Mouse (Mus musculus) midbrain, embryonic 14.5 days (tissue): ENCODE measurements at regions not wholly inside any gene's neighbourhood (a gene's known extent, or its start where the extent isn't known, plus 50 kb on each side); places are given as distances from the start of the nearest gene placed in this dataset.

Source experiments
- ATAC-seq: fragments of 200-750 bp; cut with Nextera tagmentation; 2 replicates; pipeline ENCODE4 v1.8.0; 2017; ENCODE audit warnings: moderate number of reproducible peaks, moderate library complexity; ENCODE audit not compliant: low FRiP score, low TSS enrichment
- DNase-seq: peaks from one replicate; pipeline ENCODE4 v3.0.0-alpha.2; 2015
- H3K27ac ChIP-seq: fragments of 300-500 bp; sonication (generic); replicated peaks from 2 replicates; pipeline ENCODE4 v1.5.1; 2014; ENCODE audit warnings: mild to moderate bottlenecking, low read depth, low read length, moderate library complexity
- H3K27me3 ChIP-seq: fragments of 300-500 bp; sonication (generic); 2 replicates; pipeline ENCODE4 v1.6.1; 2014; ENCODE audit warnings: low read length, control low read depth, mixed read lengths; ENCODE audit not compliant: control insufficient read depth, insufficient read depth
- H3K36me3 ChIP-seq: fragments of 300-500 bp; sonication (generic); 2 replicates; pipeline ENCODE4 v1.6.1; 2014; ENCODE audit warnings: low read length, control low read depth; ENCODE audit not compliant: control insufficient read depth, insufficient read depth
- H3K4me1 ChIP-seq: fragments of 300-500 bp; sonication (generic); 2 replicates; pipeline ENCODE4 v1.6.1; 2014; ENCODE audit warnings: mild to moderate bottlenecking, antibody characterized with exemption, low read length, control low read depth; ENCODE audit not compliant: control insufficient read depth, insufficient read depth
- H3K4me2 ChIP-seq: fragments of 300-500 bp; sonication (generic); 2 replicates; pipeline ENCODE4 v1.6.1; 2014; ENCODE audit warnings: mild to moderate bottlenecking, low read length, moderate library complexity
- H3K4me3 ChIP-seq: fragments of 300-500 bp; sonication (generic); replicated peaks from 2 replicates; pipeline ENCODE4 v1.5.1; 2014; ENCODE audit warnings: low read depth, low read length
- H3K9ac ChIP-seq: fragments of 300-500 bp; sonication (generic); replicated peaks from 2 replicates; pipeline ENCODE4 v1.6.1; 2014; ENCODE audit warnings: mild to moderate bottlenecking, low read length, moderate library complexity
- H3K9me3 ChIP-seq: fragments of 300-500 bp; sonication (generic); 2 replicates; pipeline ENCODE4 v1.6.1; 2016; ENCODE audit warnings: low read length, control low read depth, mixed read lengths; ENCODE audit not compliant: control insufficient read depth
- WGBS: fragments of 180-500 bp; shearing (Covaris S2); extraction: QIAGEN DNeasy Blood & Tissue Kit; methylation state at CpG from one replicate; pipeline ENCODE4 v1.1.7; 2014; 5-methylcytosine and 5-hydroxymethylcytosine counted together

DNA sequence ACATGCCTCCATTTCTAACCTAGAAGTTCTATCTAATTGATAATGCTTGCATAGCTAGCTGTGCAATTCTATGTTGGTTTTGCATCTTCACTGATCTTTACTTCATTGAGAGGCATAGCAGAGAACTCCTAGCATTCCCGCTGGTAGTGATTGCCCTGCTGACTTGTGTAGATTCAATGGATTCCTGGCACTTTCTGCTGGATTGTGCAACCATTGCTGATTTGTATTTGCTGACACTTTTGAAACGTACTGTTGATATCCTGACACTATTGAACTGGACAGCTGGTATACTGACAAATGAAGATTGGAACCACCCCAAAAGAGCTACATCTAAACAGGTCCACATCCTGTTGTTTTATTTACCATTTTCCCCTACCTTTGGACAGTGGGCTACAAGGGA, 404.0 kb upstream of the Pom121l12 start:
- 89% methylated on average over 2 of the region's 2 CpGs for WGBS
- H3K36me3 ChIP-seq = no peaks in the 10 kb centered on the region
- DNase-seq = no peak
- ATAC-seq = no peak
- no peak overlapping the region for H3K9ac ChIP-seq
- no peak overlapping the region for H3K4me3 ChIP-seq
- no peaks in the 10 kb centered on the region for H3K4me1 ChIP-seq
- H3K9me3 ChIP-seq = no peaks in the 10 kb centered on the region
- H3K27me3 ChIP-seq = no peaks in the 10 kb centered on the region
- no peak overlapping the region for H3K27ac ChIP-seq
- no peak overlapping the region for H3K4me2 ChIP-seq
